Mouse (Mus musculus) hindbrain, embryonic 14.5 days (tissue): ENCODE results near the gene Mcemp1. TPM values are rescaled to one million over a fixed set of nuclear protein-coding genes. Genes with fewer than 3 reads are reported as not detected.

ENCODE experiments used
- ATAC-seq: fragments of 200-750 bp; cut with Nextera tagmentation; 2 replicates; pipeline ENCODE4 v1.8.0; 2017; ENCODE audit warnings: moderate number of reproducible peaks, mild to moderate bottlenecking, moderate TSS enrichment, moderate library complexity; ENCODE audit not compliant: low FRiP score
- DNase-seq: peaks from one replicate; pipeline ENCODE4 v3.0.0-alpha.2; 2015; ENCODE audit warnings: low spot score
- H3K27ac ChIP-seq: fragments of 300-500 bp; sonication (generic); 2 replicates; pipeline ENCODE4 v1.5.1; 2014; ENCODE audit warnings: mild to moderate bottlenecking, moderate library complexity
- H3K27me3 ChIP-seq: fragments of 300-500 bp; sonication (generic); 2 replicates; pipeline ENCODE4 v1.6.1; 2014; ENCODE audit warnings: mild to moderate bottlenecking, low read length, mixed read lengths; ENCODE audit not compliant: control insufficient read depth, insufficient read depth
- H3K36me3 ChIP-seq: fragments of 300-500 bp; sonication (generic); replicated peaks from 2 replicates; pipeline ENCODE4 v1.6.1; 2014; ENCODE audit not compliant: control insufficient read depth, insufficient read depth
- H3K4me1 ChIP-seq: fragments of 300-500 bp; sonication (generic); replicated peaks from 2 replicates; pipeline ENCODE4 v1.6.1; 2014; ENCODE audit warnings: antibody characterized with exemption, low read length, mixed read lengths; ENCODE audit not compliant: control insufficient read depth, insufficient read depth
- H3K4me2 ChIP-seq: fragments of 300-500 bp; sonication (generic); replicated peaks from 2 replicates; pipeline ENCODE4 v1.6.1; 2014; ENCODE audit warnings: mild to moderate bottlenecking, moderate library complexity
- H3K4me3 ChIP-seq: fragments of 300-500 bp; sonication (generic); replicated peaks from 2 replicates; pipeline ENCODE4 v1.5.1; 2014; ENCODE audit warnings: mild to moderate bottlenecking, low read length
- H3K9ac ChIP-seq: fragments of 300-500 bp; sonication (generic); 2 replicates; pipeline ENCODE4 v1.6.1; 2014
- H3K9me3 ChIP-seq: fragments of 300-500 bp; sonication (generic); 2 replicates; pipeline ENCODE4 v1.6.1; 2016; ENCODE audit warnings: low read length; ENCODE audit not compliant: control insufficient read depth
- WGBS: fragments of 180-500 bp; shearing (Covaris S2); extraction: QIAGEN DNeasy Blood & Tissue Kit; methylation state at CpG from one replicate; pipeline ENCODE4 v1.1.7; 2014; 5-methylcytosine and 5-hydroxymethylcytosine counted together
- polyA plus RNA-seq: library from polyadenylated mRNA; unstranded; fragments of >200 nt; fragmentation: Nextera tagmentation; extraction: Ambion mirVana; gene quantifications from 2 replicates; pipeline ENCODE4 v1.2.1, GENCODE M21; 2014

Mcemp1 gene
- polyA plus RNA-seq, 1 experiment from 2014 or later: 0.13 TPM

DNA sequence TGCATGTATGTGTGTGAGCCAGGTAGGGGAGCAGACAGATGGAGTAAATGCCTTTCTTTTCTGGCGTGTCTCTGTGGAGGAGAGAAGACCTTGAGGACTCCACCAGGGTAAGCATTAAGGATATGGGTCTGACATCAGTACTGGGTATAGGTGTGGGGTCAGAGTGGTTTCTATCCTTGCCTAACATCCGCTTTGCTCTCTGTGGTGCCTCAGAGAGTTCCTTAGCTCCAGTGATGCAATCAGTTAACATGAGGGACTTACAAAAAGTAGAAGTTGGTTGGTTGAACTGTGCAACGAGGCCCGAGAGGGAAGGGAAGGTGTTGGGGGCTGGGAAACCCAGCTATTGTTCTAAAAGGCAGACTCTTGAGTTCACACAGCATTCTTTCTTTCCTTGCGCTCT lies 1.1 kb upstream of the Mcemp1 start:
- no peak overlapping the region for H3K9ac ChIP-seq
- DNase-seq (no peak), ATAC-seq (no peak)
- no peak overlapping the region for H3K4me2 ChIP-seq
- 61% methylated on average over 5 of the region's 5 CpGs for WGBS
- H3K4me1 ChIP-seq: no peaks in the 10 kb centered on the region
- no peaks in the 10 kb centered on the region for H3K27me3 ChIP-seq
- no peaks in the 10 kb centered on the region for H3K36me3 ChIP-seq
- no peaks in the 10 kb centered on the region for H3K9me3 ChIP-seq
- H3K4me3 ChIP-seq: no peak overlapping the region
- H3K27ac ChIP-seq: no peak overlapping the region

DNA sequence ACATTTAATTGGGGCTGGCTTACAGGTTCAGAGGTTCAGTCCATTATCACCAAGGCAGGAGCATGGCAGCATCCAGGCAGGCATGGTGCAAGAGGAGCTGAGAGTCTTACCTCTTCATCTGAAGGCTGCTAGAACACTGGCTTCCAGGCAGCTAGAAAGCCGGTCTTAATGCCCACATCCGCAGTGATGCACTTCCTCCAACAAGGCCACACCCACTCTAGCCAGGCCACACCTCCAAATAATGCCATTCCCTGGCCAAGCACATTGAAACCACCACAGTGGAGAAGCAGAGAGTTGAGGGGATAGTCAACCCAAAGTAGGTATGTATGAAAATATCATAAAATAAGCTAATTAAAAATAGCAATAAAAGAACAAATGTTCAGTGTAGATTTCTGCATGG lies 4.8 kb downstream of the Mcemp1 start:
- ATAC-seq: no peak
- no peaks in the 10 kb centered on the region for H3K36me3 ChIP-seq
- 87% methylated on average over 2 of the region's 2 CpGs for WGBS

DNA sequence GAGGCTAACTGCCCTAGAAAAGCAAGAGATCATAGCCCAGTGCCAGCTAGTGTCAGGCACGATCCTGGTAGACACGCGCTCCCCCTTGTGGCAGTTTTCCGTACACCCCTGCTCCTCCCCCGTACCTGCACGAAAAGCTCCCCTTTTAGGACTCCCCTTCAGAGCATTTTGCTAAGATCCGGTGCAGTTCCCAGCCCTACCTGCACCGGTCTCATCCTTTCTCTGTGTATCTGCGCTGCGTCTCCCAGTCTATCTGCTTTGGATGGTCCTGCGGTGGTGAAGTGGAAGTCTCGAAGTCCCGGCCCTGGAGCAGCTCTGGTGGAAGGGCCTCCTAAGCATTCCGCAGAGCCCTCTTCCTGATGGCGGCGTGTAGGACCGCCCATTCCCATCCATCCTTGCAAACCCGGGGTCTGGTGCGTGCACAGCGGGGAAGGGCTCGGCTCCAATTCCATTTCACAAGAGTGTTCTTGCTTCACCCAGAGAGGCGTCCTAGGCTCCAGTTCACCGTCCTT lies 6.5 kb downstream of the Mcemp1 start, which contains the start of gene Fcor:
Gene Fcor (minus strand): TSS at position 383 of the 512 bp plus-strand sequence.
- peak within 1 kb of the TSS; percentile 78 for H3K27ac ChIP-seq
- H3K4me2 ChIP-seq: peak within 1 kb of the TSS; percentile 62
- peak within 1 kb of the TSS; percentile 54 for H3K9ac ChIP-seq
- H3K4me3 ChIP-seq: peak within 1 kb of the TSS; percentile 37
- DNase-seq: peak; percentile 84
- peak; percentile 88 for ATAC-seq
- no peaks in the 10 kb centered on the region for H3K36me3 ChIP-seq
- no peaks in the 10 kb centered on the region for H3K9me3 ChIP-seq
- 0% methylated on average over 23 of the region's 23 CpGs for WGBS
- no peaks in the 10 kb centered on the region for H3K27me3 ChIP-seq
- no peaks in the 10 kb centered on the region for H3K4me1 ChIP-seq

More for the DNA sequence above, 4.8 kb downstream of the Mcemp1 start:
- no peaks in the 10 kb centered on the region for H3K27me3 ChIP-seq
- no peak overlapping the region for H3K4me3 ChIP-seq
- no peak for DNase-seq
- no peak overlapping the region for H3K27ac ChIP-seq
- no peaks in the 10 kb centered on the region for H3K4me1 ChIP-seq
- H3K4me2 ChIP-seq: no peak overlapping the region
- no peaks in the 10 kb centered on the region for H3K9me3 ChIP-seq
- H3K9ac ChIP-seq: no peak overlapping the region

DNA sequence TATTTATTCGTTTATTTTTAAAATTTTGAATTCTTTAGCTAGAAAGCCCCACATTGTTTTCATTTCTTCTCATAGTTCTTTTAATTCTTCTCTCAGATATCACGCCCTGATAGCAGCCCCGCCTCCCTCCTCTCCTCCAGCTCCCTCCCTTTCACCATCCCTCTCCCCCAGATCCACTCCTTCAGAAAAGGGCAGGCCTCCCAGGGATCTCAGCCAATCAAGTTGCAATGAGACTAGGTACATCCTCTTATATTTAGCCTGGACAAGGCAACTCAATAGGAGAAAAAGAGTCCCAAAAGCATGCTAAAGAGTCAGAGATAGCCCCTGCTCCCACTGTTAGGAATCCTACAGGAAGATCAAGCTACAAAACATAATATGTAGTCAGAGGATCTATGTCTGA lies 9.1 kb downstream of the Mcemp1 start:
- 51% methylated on average over 3 of the region's 3 CpGs for WGBS
- Histone ChIP-seq H3K9ac (no peak overlapping the region), H3K27ac (no peak overlapping the region), H3K27me3 (no peaks in the 10 kb centered on the region), H3K4me1 (peaks cover 11% of the 10 kb centered on the region), H3K4me3 (no peak overlapping the region), H3K4me2 (no peak overlapping the region), H3K36me3 (peaks cover 10% of the 10 kb centered on the region), H3K9me3 (no peaks in the 10 kb centered on the region)
- ATAC-seq (no peak), DNase-seq (no peak)

GRCm38 (mm10) chr8:3676131-3676992 lies 10.8 kb downstream of the Mcemp1 start, which contains the start of gene Trappc5:
Trappc5 (plus strand) TSS chr8:3676299.
- no peaks in the 10 kb centered on the region for H3K9me3 ChIP-seq
- WGBS: 1% methylated on average over 61 of the region's 61 CpGs
- H3K27me3 ChIP-seq: no peaks in the 10 kb centered on the region
- peak within 1 kb of the TSS; percentile 95 for H3K4me3 ChIP-seq
- H3K9ac ChIP-seq: peak within 1 kb of the TSS; percentile 97
- DNase-seq (peak; percentile 98), ATAC-seq (peak; percentile 85)
- H3K4me1 ChIP-seq: peaks cover 11% of the 10 kb centered on the region
- peak within 1 kb of the TSS; percentile 74 for H3K27ac ChIP-seq
- H3K4me2 ChIP-seq: peak within 1 kb of the TSS; percentile 95
- peaks cover 26% of the 10 kb centered on the region for H3K36me3 ChIP-seq

GRCm38 (mm10) chr8:3676993-3677579 lies 11.5 kb downstream of the Mcemp1 start:
- Histone ChIP-seq H3K27ac (peak overlapping the region; percentile 74), H3K27me3 (no peaks in the 10 kb centered on the region), H3K4me2 (peak overlapping the region; percentile 95), H3K4me3 (peak overlapping the region; percentile 95), H3K36me3 (peaks cover 33% of the 10 kb centered on the region), H3K4me1 (peaks cover 11% of the 10 kb centered on the region), H3K9me3 (no peaks in the 10 kb centered on the region), H3K9ac (peak overlapping the region; percentile 97)
- ATAC-seq (no peak), DNase-seq (no peak)
- WGBS: 7% methylated on average over 15 of the region's 15 CpGs

GRCm38 (mm10) chr8:3678831-3679230 lies 13.3 kb downstream of the Mcemp1 start:
- 96% methylated on average over 23 of the region's 23 CpGs for WGBS
- ATAC-seq (no peak), DNase-seq (no peak)

GRCm38 (mm10) chr8:3679236-3679635 lies 13.7 kb downstream of the Mcemp1 start:
- H3K4me2 ChIP-seq: no peak overlapping the region
- H3K4me3 ChIP-seq: no peak overlapping the region
- peaks cover 34% of the 10 kb centered on the region for H3K36me3 ChIP-seq
- DNase-seq (no peak), ATAC-seq (no peak)
- no peak overlapping the region for H3K27ac ChIP-seq
- H3K9ac ChIP-seq: no peak overlapping the region
- 96% methylated on average over 23 of the region's 23 CpGs for WGBS
- H3K27me3 ChIP-seq: no peaks in the 10 kb centered on the region
- H3K9me3 ChIP-seq: no peaks in the 10 kb centered on the region
- peaks cover 11% of the 10 kb centered on the region for H3K4me1 ChIP-seq

More at GRCm38 (mm10) chr8:3678831-3679230, 13.3 kb downstream of the Mcemp1 start:
- Histone ChIP-seq H3K9ac (no peak overlapping the region), H3K4me2 (no peak overlapping the region), H3K4me1 (peaks cover 11% of the 10 kb centered on the region), H3K36me3 (peaks cover 34% of the 10 kb centered on the region), H3K4me3 (no peak overlapping the region), H3K27ac (no peak overlapping the region), H3K27me3 (no peaks in the 10 kb centered on the region), H3K9me3 (no peaks in the 10 kb centered on the region)

DNA sequence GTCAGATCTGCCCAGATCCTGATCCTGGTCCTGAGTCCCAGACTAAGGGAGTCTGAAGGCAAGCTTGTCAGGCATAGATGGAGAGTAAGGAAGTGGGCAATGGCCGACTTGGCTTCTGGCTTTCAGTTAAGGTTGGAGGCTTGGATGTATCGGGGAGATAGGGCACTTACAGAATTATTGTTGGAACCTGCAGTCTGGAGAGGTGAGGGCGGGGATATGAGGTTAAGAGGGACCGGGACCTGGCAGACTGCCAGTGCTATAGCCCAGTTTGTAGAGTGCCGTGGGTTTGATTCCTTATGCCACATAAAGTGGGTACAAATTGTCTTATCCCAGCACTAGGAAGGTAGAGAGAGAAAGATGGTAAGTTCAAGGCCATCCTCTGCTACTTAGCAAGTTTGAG lies 14.1 kb downstream of the Mcemp1 start:
- Histone ChIP-seq H3K36me3 (peaks cover 34% of the 10 kb centered on the region), H3K4me2 (no peak overlapping the region), H3K9me3 (no peaks in the 10 kb centered on the region), H3K27ac (no peak overlapping the region), H3K4me1 (peaks cover 11% of the 10 kb centered on the region), H3K4me3 (no peak overlapping the region), H3K9ac (no peak overlapping the region), H3K27me3 (no peaks in the 10 kb centered on the region)
- DNase-seq: no peak
- no peak for ATAC-seq
- 93% methylated on average over 5 of the region's 5 CpGs for WGBS
